Mouse (Mus musculus): ENCODE measurements around the gene Tmem262.

Tmem262 gene

GRCm38 (mm10) chr19:6052516-6052915 is 27.3 kb upstream of the Tmem262 start:
- peaks cover 30% of the 10 kb centered on the region for H3K36me3 ChIP-seq (ENCODE audit: control insufficient read depth, insufficient read depth, low read length, poor library complexity, severe bottlenecking)
- no peaks in the 10 kb centered on the region for H3K27me3 ChIP-seq (ENCODE audit: control insufficient read depth, insufficient read depth, low read length, poor library complexity, severe bottlenecking)
- DNase-seq (ENCODE audit: low read depth, low spot score) = no peak

GRCm38 (mm10) chr19:6054296-6054695 is 25.5 kb upstream of the Tmem262 start:
- H3K27me3 ChIP-seq (ENCODE audit: control insufficient read depth, insufficient read depth, low read length, poor library complexity, severe bottlenecking) = no peaks in the 10 kb centered on the region
- no peak for DNase-seq (ENCODE audit: low read depth, low spot score)

GRCm38 (mm10) chr19:6056696-6057095 is 23.1 kb upstream of the Tmem262 start:
- Histone ChIP-seq H3K36me3 (ENCODE audit: control insufficient read depth, insufficient read depth, low read length, poor library complexity, severe bottlenecking) (peaks cover 19% of the 10 kb centered on the region), H3K27me3 (ENCODE audit: control insufficient read depth, insufficient read depth, low read length, poor library complexity, severe bottlenecking) (no peaks in the 10 kb centered on the region)
- no peak for DNase-seq (ENCODE audit: low read depth, low spot score)

More at GRCm38 (mm10) chr19:6054296-6054695, 25.5 kb upstream of the Tmem262 start:
- H3K36me3 ChIP-seq (ENCODE audit: control insufficient read depth, insufficient read depth, low read length, poor library complexity, severe bottlenecking) = peaks cover 30% of the 10 kb centered on the region

GRCm38 (mm10) chr19:6057313-6058096 is 22.3 kb upstream of the Tmem262 start, which contains the start of the genes Mrpl49 and Fau:
TSS of gene Mrpl49 (minus strand) at chr19:6057785.
TSS of gene Fau (plus strand) at chr19:6057844.
- no peaks in the 10 kb centered on the region for H3K27me3 ChIP-seq (ENCODE audit: control insufficient read depth, insufficient read depth, low read length, poor library complexity, severe bottlenecking)
- peak; percentile 99 for DNase-seq (ENCODE audit: low read depth, low spot score)
- peaks cover 11% of the 10 kb centered on the region for H3K36me3 ChIP-seq (ENCODE audit: control insufficient read depth, insufficient read depth, low read length, poor library complexity, severe bottlenecking)

- H3K36me3 ChIP-seq (ENCODE audit: control insufficient read depth, insufficient read depth, low read length, poor library complexity, severe bottlenecking) = peaks cover 5% of the 10 kb centered on the region
- DNase-seq (ENCODE audit: low read depth, low spot score) = no peak
Observed at GRCm38 (mm10) chr19:6058513-6058912, 21.3 kb upstream of the Tmem262 start.

GRCm38 (mm10) chr19:6058966-6059365 is 20.9 kb upstream of the Tmem262 start:
- DNase-seq (ENCODE audit: low read depth, low spot score) = no peak
- H3K36me3 ChIP-seq (ENCODE audit: control insufficient read depth, insufficient read depth, low read length, poor library complexity, severe bottlenecking) = peaks cover 5% of the 10 kb centered on the region
- H3K27me3 ChIP-seq (ENCODE audit: control insufficient read depth, insufficient read depth, low read length, poor library complexity, severe bottlenecking) = no peaks in the 10 kb centered on the region

More at GRCm38 (mm10) chr19:6058513-6058912, 21.3 kb upstream of the Tmem262 start:
- H3K27me3 ChIP-seq (ENCODE audit: control insufficient read depth, insufficient read depth, low read length, poor library complexity, severe bottlenecking) = no peaks in the 10 kb centered on the region

- H3K27me3 ChIP-seq (ENCODE audit: control insufficient read depth, insufficient read depth, low read length, poor library complexity, severe bottlenecking) = no peaks in the 10 kb centered on the region
- H3K36me3 ChIP-seq (ENCODE audit: control insufficient read depth, insufficient read depth, low read length, poor library complexity, severe bottlenecking) = peaks cover 3% of the 10 kb centered on the region
Observed at GRCm38 (mm10) chr19:6061021-6061533, 18.8 kb upstream of the Tmem262 start, which contains the start of gene Znhit2. TSS of gene Znhit2 (plus strand) at chr19:6061192.

GRCm38 (mm10) chr19:6061641-6062302 is 18.1 kb upstream of the Tmem262 start:
- Histone ChIP-seq H3K36me3 (ENCODE audit: control insufficient read depth, insufficient read depth, low read length, poor library complexity, severe bottlenecking) (peaks cover 3% of the 10 kb centered on the region), H3K27me3 (ENCODE audit: control insufficient read depth, insufficient read depth, low read length, poor library complexity, severe bottlenecking) (no peaks in the 10 kb centered on the region)
- peak; percentile 66 for DNase-seq (ENCODE audit: low read depth, low spot score)

More at GRCm38 (mm10) chr19:6061021-6061533, 18.8 kb upstream of the Tmem262 start, which contains the start of gene Znhit2:
- DNase-seq (ENCODE audit: low read depth, low spot score) = peak; percentile 94

GRCm38 (mm10) chr19:6062418-6062817 is 17.4 kb upstream of the Tmem262 start:
- Histone ChIP-seq H3K36me3 (ENCODE audit: control insufficient read depth, insufficient read depth, low read length, poor library complexity, severe bottlenecking) (peaks cover 3% of the 10 kb centered on the region), H3K27me3 (ENCODE audit: control insufficient read depth, insufficient read depth, low read length, poor library complexity, severe bottlenecking) (no peaks in the 10 kb centered on the region)
- DNase-seq (ENCODE audit: low read depth, low spot score) = no peak

- DNase-seq (ENCODE audit: low read depth, low spot score) = no peak
- Histone ChIP-seq H3K36me3 (ENCODE audit: control insufficient read depth, insufficient read depth, low read length, poor library complexity, severe bottlenecking) (peaks cover 3% of the 10 kb centered on the region), H3K27me3 (ENCODE audit: control insufficient read depth, insufficient read depth, low read length, poor library complexity, severe bottlenecking) (no peaks in the 10 kb centered on the region)
Observed at GRCm38 (mm10) chr19:6063081-6063480, 16.8 kb upstream of the Tmem262 start.

- Histone ChIP-seq H3K36me3 (ENCODE audit: control insufficient read depth, insufficient read depth, low read length, poor library complexity, severe bottlenecking) (no peaks in the 10 kb centered on the region), H3K27me3 (ENCODE audit: control insufficient read depth, insufficient read depth, low read length, poor library complexity, severe bottlenecking) (no peaks in the 10 kb centered on the region)
- no peak for DNase-seq (ENCODE audit: low read depth, low spot score)
Observed at GRCm38 (mm10) chr19:6066571-6066970, 13.3 kb upstream of the Tmem262 start.

GRCm38 (mm10) chr19:6067011-6067723 is 12.7 kb upstream of the Tmem262 start:
- peak; percentile 90 for DNase-seq (ENCODE audit: low read depth, low spot score)
- no peaks in the 10 kb centered on the region for H3K27me3 ChIP-seq (ENCODE audit: control insufficient read depth, insufficient read depth, low read length, poor library complexity, severe bottlenecking)
- no peaks in the 10 kb centered on the region for H3K36me3 ChIP-seq (ENCODE audit: control insufficient read depth, insufficient read depth, low read length, poor library complexity, severe bottlenecking)

GRCm38 (mm10) chr19:6067724-6068415 is 12.0 kb upstream of the Tmem262 start, which contains the start of gene Tm7sf2:
TSS of gene Tm7sf2 (minus strand) at chr19:6068373.
- Histone ChIP-seq H3K36me3 (ENCODE audit: control insufficient read depth, insufficient read depth, low read length, poor library complexity, severe bottlenecking) (no peaks in the 10 kb centered on the region; the same call in 1 of the 2 replicates), H3K27me3 (ENCODE audit: control insufficient read depth, insufficient read depth, low read length, poor library complexity, severe bottlenecking) (no peaks in the 10 kb centered on the region)
- peak; percentile 87 for DNase-seq (ENCODE audit: low read depth, low spot score)

GRCm38 (mm10) chr19:6068951-6069350 is 10.9 kb upstream of the Tmem262 start:
- DNase-seq (ENCODE audit: low read depth, low spot score) = peak; percentile 38
- Histone ChIP-seq H3K27me3 (ENCODE audit: control insufficient read depth, insufficient read depth, low read length, poor library complexity, severe bottlenecking) (no peaks in the 10 kb centered on the region), H3K36me3 (ENCODE audit: control insufficient read depth, insufficient read depth, low read length, poor library complexity, severe bottlenecking) (no peaks in the 10 kb centered on the region; the same call in 1 of the 2 replicates)

All from splenic B cell, adult 2 months (primary cell).